Mouse (Mus musculus) erythroblast, adult 5-6 weeks (primary cell): Measurements from ENCODE around the gene Pex14. TPM values are rescaled to one million over a fixed set of nuclear protein-coding genes. Genes with fewer than 3 reads are reported as not detected.

ENCODE experiments used
- ATAC-seq: replicated peaks from 2 replicates; pipeline ENCODE4 v1.8.0; 2016; ENCODE audit warnings: moderate number of reproducible peaks, mild to moderate bottlenecking, moderate TSS enrichment, inconsistent platforms; ENCODE audit not compliant: poor library complexity, low FRiP score, severe bottlenecking
- total RNA-seq, 2 experiments: library from RNA; stranded (forward) in 1 of 2; stranded (reverse) in 1 of 2; fragments of 150-400 nt in 1 of 2; fragments of 200-764, 138-1000 nt in 1 of 2; gene quantifications; 2 replicates each; pipeline versions ENCODE4 v1.2.3 to v1.2.4; 2015 to 2017; ENCODE audit warnings: low replicate concordance in 2 of 2

The Pex14 gene
- total RNA-seq, 2 experiments from 2014 or later = 1.9 to 3.2 TPM

DNA sequence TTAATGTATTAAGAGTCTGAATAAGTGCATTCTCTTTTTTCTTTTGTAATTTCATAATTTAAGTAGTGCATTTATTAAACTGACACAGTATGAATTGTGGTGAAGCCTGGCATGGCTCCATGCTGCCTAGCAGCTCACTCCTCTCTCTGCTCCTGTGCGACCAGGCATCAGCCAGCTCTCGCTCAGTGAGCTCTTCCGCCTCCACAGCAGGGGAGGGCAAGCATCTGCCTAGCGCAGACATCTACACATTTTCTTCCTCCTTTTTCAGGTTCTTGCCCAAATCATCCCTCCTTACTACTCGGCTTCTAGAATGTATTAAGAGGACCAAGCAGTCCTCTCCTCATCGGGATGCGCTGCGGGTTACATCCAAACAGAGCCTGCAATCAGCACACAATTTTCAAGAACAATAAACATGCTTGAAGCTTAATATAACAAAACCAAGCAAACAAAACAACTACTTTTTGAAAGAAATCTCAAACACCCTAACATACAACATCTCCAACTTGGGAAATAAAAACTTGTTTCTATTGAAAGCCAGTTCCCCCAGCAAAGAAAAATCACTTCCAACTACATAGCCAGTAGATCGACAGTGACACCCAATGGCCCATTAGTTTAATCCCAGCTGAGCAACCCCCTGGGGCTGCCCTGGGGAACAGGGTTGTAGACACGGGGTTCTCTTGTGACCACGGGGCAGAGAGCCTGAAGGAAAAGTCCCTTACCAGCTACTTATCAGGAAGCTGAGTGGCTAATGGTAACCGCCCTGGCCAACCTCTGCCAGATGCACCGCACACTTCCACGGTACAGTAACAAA, 38.9 kb downstream of the Pex14 start:
- ATAC-seq = no peak

DNA sequence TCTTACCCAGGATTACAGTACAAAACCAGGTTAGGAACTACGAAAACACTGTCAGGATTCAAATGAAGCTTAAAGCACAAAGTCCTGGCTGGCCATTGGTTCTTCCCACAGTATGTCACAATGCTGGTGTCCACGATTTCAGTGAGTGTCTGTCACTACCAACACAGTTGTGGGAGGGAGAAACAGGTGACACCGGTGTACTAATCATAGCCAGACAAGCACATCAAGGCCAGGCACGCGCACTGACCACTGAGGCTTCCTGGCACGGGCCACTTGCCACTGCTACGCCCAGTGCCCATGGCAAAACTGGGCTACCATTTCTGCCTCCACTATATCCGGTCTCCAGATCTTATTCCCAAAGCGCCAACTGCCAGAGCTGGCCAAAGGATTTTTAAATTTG, 40.0 kb downstream of the Pex14 start:
- no peak for ATAC-seq

- no peak for ATAC-seq
These were observed 41.4 kb downstream of the Pex14 start for GRCm38 (mm10) chr4:149058298-149058697.

- no peak for ATAC-seq
These were observed 42.2 kb downstream of the Pex14 start for GRCm38 (mm10) chr4:149057470-149057869.

DNA sequence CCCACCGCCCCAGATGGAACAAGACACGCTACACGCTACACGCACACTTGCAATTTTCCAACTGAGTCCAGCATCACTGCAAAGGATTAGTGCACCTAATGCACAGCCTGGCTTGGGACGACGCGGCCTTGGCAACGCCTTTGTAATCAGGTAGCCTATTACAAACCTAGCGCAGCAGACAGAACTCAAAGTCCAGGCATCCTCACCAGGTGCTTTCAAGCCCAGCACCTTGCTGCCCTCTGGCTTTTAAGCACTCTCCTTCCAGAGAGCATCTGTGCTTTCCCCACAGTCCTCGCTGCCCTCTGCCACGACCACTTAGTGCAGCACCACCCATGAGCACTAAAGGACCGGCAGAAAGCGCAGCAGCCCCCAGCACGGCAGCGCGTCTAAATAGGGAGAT, 42.7 kb downstream of the Pex14 start:
- no peak for ATAC-seq

DNA sequence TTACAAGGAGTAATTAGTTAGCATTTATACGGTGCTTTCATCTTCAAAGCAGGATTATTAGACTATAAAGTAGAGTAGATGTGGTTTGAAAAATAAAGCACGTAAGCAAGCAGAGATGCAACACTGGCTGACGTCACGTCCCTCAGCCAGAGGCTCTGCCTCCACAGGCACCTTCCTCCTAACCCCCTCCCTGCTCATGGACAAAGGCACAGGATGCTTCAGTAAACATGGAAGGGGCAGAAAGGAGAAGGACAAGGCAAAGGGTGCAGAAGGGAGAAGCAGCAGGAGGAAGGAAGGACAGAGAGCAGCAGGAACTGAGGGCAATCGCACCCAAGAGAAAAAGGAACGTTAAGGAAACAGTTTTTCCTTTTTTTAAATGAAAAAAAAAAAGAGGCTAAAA, 43.8 kb downstream of the Pex14 start:
- no peak for ATAC-seq

DNA sequence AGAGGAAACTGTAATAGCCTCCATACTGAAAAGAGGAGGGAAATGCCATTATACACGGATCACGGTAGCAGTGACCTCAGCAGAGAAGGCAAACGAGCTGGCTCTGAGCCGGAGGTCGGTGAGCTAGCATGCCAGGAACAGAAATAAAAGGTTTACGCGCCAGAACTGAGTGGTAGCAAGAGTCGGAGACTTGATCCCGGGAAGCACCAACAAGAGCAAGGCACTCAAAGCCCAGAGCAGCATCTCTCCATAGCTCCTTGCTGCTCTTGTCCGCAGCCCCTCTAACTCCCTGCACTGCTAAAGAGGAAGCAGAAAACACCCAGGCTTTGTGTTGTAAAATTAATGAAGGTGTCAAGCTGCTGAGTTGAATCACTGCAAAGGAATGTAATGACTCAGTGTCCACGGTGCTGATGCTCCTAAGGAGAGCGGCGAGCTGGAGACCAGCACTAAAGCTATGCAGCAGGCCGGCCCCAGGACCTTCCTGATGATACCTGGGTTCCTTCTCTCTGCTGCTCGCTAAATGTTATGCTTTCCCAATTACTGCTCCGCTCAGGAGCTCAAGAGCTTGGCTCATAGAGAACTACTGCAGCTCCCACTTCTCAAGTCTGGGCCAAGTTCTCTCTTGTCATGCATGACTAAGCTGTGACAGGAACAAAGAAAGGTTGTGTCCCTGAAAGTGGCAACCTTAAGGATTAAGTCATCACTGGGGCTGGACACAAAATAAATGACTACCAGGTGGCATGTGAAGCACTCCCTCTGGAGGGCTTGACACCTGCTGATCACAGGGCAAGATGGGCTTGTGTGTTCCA, 50.1 kb downstream of the Pex14 start:
- ATAC-seq = no peak

- no peak for ATAC-seq
These were observed 50.9 kb downstream of the Pex14 start for GRCm38 (mm10) chr4:149048625-149049228.

DNA sequence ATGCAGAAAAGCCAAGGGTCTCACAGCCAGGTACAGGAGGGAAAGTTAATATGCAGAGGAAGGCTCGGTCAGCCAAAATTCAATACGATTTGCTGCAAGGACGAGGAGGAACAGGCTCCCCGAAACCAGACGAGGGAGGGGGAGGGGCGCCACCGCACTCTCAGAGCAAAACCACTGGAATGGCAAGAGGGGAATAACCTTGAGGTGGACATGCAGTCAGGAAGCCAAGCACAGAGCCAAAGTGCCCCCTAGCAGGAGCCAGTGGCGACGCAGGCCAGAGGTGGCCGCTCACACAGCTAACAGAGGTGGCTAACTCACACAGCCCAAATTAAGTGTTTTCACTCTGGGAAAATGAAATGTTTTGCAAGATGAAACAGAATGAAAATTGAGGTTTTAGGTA, 52.3 kb downstream of the Pex14 start:
- no peak for ATAC-seq

DNA sequence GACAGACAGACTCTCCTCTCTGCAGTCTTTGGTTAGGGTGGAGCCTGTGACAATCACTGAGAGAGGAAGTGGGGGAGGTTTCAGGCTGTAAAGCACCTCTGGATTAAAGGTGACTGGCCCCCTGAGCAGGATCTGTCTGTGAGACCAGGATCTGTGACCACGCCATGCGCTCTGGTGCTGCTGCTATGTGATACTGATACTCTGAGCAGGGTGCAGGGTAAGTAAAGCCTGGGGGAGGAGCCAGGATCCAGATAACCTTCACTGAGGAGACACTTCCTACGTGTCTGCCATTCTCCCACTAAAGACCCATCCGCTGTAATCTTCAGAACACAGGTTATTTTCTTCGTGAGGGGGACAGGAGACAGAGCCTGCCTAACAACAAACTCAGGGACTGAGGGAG, 53.8 kb downstream of the Pex14 start:
- ATAC-seq = no peak

GRCm38 (mm10) chr4:149040289-149040688, 59.4 kb downstream of the Pex14 start:
- ATAC-seq = no peak

DNA sequence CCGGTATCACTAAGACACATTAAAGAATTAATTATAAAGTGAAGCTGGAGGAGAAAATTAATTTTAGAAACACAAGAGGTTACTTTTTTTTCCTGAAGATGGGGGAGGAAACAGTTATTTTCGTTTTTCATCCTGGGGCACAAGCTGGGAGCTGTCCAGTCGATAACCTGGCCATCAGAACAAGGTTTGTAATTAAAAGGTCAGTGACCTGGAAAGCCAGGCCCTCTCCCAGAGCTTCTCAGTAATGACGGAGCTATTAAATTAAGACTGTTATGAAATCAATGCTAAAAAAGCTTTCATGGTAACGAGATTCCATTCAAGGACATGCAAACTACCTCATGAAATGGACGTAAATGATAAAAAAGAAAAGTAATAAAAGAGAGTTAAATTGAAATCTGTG, 62.0 kb downstream of the Pex14 start:
- no peak for ATAC-seq

- no peak for ATAC-seq
These were observed 63.1 kb downstream of the Pex14 start for GRCm38 (mm10) chr4:149036592-149036991.

DNA sequence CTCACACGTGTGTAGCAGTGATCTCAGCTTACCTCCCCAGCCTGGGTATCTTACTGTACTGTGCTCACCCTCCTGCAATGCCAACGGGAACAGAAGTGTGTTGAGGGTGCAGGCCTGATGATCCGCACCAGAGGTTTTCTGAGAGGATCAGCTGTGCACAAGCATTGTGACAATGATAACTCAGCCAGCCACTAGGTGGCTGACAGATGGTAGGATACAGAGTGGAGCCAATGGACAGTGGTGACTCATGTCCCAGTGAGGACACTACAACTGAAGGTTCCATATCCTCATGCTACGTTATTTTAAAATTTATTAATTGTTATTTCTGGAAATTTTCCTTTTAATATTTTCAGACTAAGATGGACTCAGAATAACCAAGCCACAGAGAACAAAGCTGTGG, 68.2 kb downstream of the Pex14 start:
- ATAC-seq = no peak

DNA sequence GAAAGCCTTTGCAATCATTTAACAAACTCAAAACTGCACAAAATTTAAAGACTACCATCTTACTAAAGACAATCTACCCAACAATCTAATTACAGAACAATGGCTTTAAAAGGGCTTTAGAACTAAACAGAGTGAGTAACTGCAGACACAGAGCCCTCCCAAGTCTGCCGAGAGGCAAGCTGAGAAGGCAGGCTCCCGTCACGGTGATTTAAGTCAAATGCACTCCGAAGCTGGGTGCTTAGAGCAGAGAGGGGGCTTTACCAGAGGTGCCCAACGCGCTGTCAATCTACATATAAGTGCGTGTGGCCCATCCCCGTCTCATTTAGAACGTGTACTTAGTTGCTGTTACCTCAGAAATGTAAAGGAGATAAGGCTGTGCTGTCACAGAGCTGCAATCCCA, 72.1 kb downstream of the Pex14 start:
- ATAC-seq = no peak

DNA sequence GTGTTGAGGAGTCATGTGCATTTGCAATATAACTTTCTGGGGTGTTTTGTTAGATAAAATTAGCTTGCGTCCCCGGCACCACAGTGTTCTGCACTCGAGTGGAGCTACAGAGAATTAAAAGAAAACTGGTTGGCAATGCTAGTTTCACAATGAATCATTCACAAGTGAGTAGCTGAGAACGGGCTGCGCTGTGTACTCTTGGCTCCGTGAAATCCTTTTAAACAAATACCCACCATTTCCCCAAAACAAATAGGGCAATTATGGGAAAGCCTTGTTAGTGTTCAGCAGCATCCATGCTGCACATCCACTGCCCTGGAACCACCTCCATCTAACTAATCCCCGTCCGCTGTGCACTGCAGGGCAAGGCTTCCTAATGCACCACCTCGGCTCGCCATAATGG, 74.4 kb downstream of the Pex14 start:
- no peak for ATAC-seq

DNA sequence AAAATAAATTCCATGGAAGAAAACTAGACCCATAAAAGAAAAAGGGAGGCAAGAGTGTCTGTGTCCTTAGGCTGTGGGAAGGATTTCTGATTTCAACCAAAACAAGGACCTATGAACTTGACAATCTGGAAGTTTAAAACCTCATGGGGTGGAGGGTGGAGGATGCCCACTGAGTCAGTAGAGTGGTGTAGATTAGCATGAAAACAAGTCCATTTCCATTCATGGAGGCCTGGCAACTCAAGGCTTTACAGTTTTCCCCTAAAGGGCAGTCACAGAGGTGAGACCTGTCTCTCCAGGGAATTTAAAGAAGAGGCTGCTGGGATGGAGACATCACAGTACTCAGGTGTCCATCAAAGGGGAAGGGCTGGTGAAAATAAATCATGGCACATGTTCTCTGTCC, 78.7 kb downstream of the Pex14 start:
- ATAC-seq = no peak

DNA sequence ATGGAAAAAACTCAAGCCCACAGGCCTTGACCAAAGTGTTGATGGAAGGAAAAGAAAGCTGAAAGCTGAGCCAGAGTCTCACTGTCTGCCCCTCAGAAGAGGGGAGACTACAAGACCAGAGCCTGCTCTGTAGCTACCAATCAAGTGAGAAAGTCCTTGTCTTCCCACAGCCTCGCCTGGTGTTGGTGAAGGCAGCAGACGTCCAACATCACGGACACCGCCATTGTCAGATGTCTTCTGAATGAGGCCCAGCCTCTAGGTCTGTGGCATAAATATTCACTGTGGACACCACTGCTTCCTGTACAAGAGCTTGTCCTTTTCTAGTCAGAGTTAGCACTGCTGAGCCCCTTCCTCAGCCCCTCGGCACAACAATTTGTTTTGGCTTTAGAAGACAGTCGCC, 80.2 kb downstream of the Pex14 start:
- ATAC-seq = no peak

DNA sequence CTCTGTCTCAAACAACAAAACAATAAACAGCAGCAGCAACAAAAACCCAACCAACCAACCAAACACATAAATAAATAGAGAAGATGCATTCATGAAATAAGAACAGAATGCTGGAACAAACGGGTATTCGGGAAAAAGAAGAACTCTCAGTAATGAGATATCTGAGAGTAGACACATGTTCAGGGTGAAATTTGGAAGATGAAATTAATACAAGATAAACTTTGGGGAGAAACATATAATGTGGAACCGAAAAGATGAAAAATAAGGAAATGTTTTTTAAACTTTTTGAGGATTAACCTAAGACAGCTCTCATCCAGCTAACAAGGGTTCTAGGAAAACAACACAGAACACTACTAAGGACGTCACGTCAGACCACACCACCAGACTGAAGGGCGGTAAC, 92.9 kb downstream of the Pex14 start:
- ATAC-seq = no peak

- ATAC-seq = no peak
These were observed 93.6 kb downstream of the Pex14 start for GRCm38 (mm10) chr4:149006107-149006506.
